Mouse (Mus musculus): ENCODE data around the gene Rad51b. TPM values are rescaled to one million over a fixed set of nuclear protein-coding genes. Genes with fewer than 3 reads are reported as not detected.

Gene Rad51b
- total and polyA plus RNA-seq, 3 experiments = 6.5 to 8.6 (median 8.5) TPM

DNA sequence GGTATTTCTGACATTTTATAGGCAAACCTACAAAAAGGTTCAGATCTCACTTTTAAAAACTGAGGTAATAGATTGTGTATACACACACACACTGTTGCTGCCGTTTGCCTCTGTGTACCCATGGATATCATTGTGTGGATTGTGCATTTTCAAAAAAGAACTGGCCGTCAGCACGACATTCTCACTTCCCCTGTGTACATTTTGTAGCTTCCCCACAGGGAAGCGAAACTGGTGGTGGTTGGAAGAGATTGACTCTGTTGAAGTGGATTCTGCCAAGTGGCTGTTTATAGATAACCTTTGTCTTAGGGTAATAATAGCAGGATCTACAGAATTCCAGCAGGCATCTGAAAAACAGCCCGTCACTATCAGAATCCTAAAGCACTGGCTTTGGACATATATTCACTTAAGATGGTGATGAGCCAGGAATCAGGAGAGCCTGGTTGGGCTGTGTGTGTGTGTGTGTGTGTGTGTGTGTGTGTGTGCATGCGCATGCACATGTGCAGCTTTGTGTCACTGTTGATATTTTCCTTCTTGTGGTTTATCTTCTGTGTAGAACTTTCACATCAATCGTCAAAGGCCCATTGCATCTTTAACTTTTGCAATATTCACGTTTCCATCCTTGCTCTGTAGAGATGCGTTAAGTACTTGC, 336.5 kb downstream of the Rad51b start (continued):
- no peak for TF ChIP-seq CTCF (conservative IDR thresholded peaks at IDR 0.05 in 1 of 2, IDR thresholded peaks at IDR 0.05 in 1 of 2; ENCODE audit: low read depth in 2 of 2, low read length in 2 of 2)
- TF ChIP-seq JUN (IDR thresholded peaks at IDR 0.05; ENCODE audit: insufficient read depth, low read depth, low read length) = peak; percentile 73; the same call in 1 of the 2 replicates
- TF ChIP-seq IRF4 (IDR thresholded peaks at IDR 0.05; ENCODE audit: low read depth, low read length) = peak; percentile 100
- peak; percentile 53 for TF ChIP-seq HCFC1 (IDR thresholded peaks at IDR 0.05; ENCODE audit: low read depth, low read length)
- TF ChIP-seq ELF1 (IDR thresholded peaks at IDR 0.05; ENCODE audit: low read depth, low read length) = peak; percentile 56
- TF ChIP-seq POLR2A (IDR thresholded peaks at IDR 0.05; ENCODE audit: low read depth, low read length) = no peak
- peak; percentile 86 for TF ChIP-seq ETS1 (conservative IDR thresholded peaks at IDR 0.05; ENCODE audit: low read depth, low read length)
- peak; percentile 91 for TF ChIP-seq BHLHE40 (IDR thresholded peaks at IDR 0.05; ENCODE audit: low read depth, low read length)
- TF ChIP-seq POLR2AphosphoS2 (IDR thresholded peaks at IDR 0.05; ENCODE audit: low read depth, low read length) = no peak
- TF ChIP-seq SMC3 (IDR thresholded peaks at IDR 0.05; ENCODE audit: low read depth, low read length) = 0 out of 2 replicates have a peak, but pooled peaks have one; percentile 27
- TF ChIP-seq KAT2A (IDR thresholded peaks at IDR 0.05; ENCODE audit: insufficient replicate concordance, low read length) = 0 out of 2 replicates have a peak, but pooled peaks have one; percentile 53

DNA sequence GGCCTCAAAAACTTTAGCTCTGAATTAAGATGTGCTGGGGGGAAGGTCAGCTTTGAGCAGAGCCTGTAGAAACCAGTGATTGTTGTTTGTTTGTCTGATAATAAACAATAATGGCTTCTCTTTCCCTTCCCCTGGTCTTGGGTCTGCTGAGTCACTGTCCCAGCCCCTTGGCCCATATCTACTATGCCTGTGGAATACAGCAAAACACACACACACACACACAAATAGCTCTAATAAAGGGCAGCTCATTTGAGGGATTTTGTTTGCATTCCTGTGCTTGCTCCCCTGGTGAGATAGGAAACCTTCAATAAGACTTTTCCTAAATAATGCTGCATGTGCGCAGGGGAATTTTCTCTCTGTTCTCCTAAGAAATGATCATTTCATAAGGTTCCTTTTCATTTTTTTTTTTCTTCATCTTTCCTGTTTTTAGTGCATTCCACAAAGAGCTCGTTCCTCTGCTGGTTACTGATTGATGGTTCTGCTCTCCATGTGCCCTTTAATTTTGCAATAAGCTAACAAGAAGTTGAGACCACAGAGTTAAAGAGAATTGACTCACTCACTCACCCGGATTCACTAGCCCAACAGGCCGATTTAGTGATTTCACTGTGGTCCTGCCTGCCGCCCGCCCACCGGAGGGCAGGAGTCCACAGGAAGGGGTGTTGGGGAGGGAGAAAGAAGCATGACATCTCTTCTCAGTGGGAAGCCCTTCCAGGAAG, 344.6 kb downstream of the Rad51b start:
- Histone ChIP-seq H3K27ac (ENCODE audit: insufficient read depth, low read depth) (peak overlapping the region; percentile 35; the same call in 1 of the 2 replicates), H3K4me2 (ENCODE audit: insufficient read depth, low read depth, poor library complexity, severe bottlenecking) (peak overlapping the region; percentile 64; the same call in 1 of the 2 replicates)
- in situ Hi-C loops (cut with MboI; ENCODE audit: low pct_ligation_motif_present, low pct_unique_long_range_greater_than_20kb, low sequenced_read_pairs) = no loop called here

GRCm38 (mm10) chr12:79642715-79643114, 345.6 kb downstream of the Rad51b start:
- H3K9ac ChIP-seq (ENCODE audit: insufficient read depth, low read depth) = peak overlapping the region; percentile 65
- DNase-seq (ENCODE audit: extremely low read depth) = peak; percentile 83
- no peak overlapping the region for H3K4me3 ChIP-seq (replicated peaks in 1 of 3; ENCODE audit: low read depth in 2 of 3, low read length in 2 of 3, poor library complexity in 1 of 3)
- H3K27ac ChIP-seq (ENCODE audit: insufficient read depth, low read depth) = peak overlapping the region; percentile 35
- H3K79me2 ChIP-seq (replicated peaks; ENCODE audit: control insufficient read depth, extremely low read depth, insufficient read depth, poor library complexity, severe bottlenecking) = no peaks in the 10 kb centered on the region
- H3K27me3 ChIP-seq (replicated peaks) = no peaks in the 10 kb centered on the region
- peak overlapping the region; percentile 64 for H3K4me2 ChIP-seq (ENCODE audit: insufficient read depth, low read depth, poor library complexity, severe bottlenecking)
- H3K4me1 ChIP-seq (ENCODE audit: control insufficient read depth in 1 of 2, insufficient read depth in 2 of 2) = peaks cover 29 to 79% of the 10 kb centered on the region in 2 experiments
- H3K36me3 ChIP-seq (replicated peaks in 1 of 2; ENCODE audit: control insufficient read depth in 1 of 2, insufficient read depth in 1 of 2, low read length in 1 of 2) = peaks cover 0 to 6% of the 10 kb centered on the region in 2 experiments
- dilution Hi-C loops (cut with MboI; ENCODE audit: extremely low pct_ligation_motif_present, extremely low pct_unique_long_range_greater_than_20kb, low sequenced_read_pairs) = no loop called here
- peaks cover 8% of the 10 kb centered on the region for H3K9me3 ChIP-seq (replicated peaks; ENCODE audit: low read length)
- in situ Hi-C loops (cut with MboI; ENCODE audit: low pct_ligation_motif_present, low pct_unique_long_range_greater_than_20kb, low sequenced_read_pairs) = no loop called here
- peak; percentile 36 for TF ChIP-seq JUN (IDR thresholded peaks at IDR 0.05; ENCODE audit: insufficient read depth, low read depth, low read length)
- no peak for TF ChIP-seq ZKSCAN1 (IDR thresholded peaks at IDR 0.05; ENCODE audit: borderline replicate concordance, low read depth, low read length)
- TF ChIP-seq MAX (IDR thresholded peaks at IDR 0.05; ENCODE audit: low read length) = peak; percentile 78
- 0 out of 2 replicates have a peak, but pooled peaks have one; percentile 19 for TF ChIP-seq ELF1 (IDR thresholded peaks at IDR 0.05; ENCODE audit: low read depth, low read length)
- TF ChIP-seq BHLHE40 (IDR thresholded peaks at IDR 0.05; ENCODE audit: low read depth, low read length) = peak; percentile 80
- TF ChIP-seq GABPA (IDR thresholded peaks at IDR 0.05; ENCODE audit: insufficient replicate concordance, low read depth, low read length) = no peak
- TF ChIP-seq TCF12 (IDR thresholded peaks at IDR 0.05; ENCODE audit: low read depth, low read length) = peak; percentile 61; the same call in 1 of the 2 replicates
- TF ChIP-seq CTCF (conservative IDR thresholded peaks at IDR 0.05 in 1 of 2, IDR thresholded peaks at IDR 0.05 in 1 of 2; ENCODE audit: low read depth in 2 of 2, low read length in 2 of 2) = no peak
- no peak for TF ChIP-seq POLR2AphosphoS2 (IDR thresholded peaks at IDR 0.05; ENCODE audit: low read depth, low read length)
- TF ChIP-seq ZMIZ1 (IDR thresholded peaks at IDR 0.05; ENCODE audit: low read depth, low read length) = no peak
- no peak for TF ChIP-seq KAT2A (IDR thresholded peaks at IDR 0.05; ENCODE audit: insufficient replicate concordance, low read length)
- TF ChIP-seq UBTF (IDR thresholded peaks at IDR 0.05; ENCODE audit: low read depth, low read length) = no peak
- peak; percentile 48; the same call in 1 of the 2 replicates for TF ChIP-seq SIN3A (IDR thresholded peaks at IDR 0.05; ENCODE audit: low read length)
- no peak for TF ChIP-seq USF1 (IDR thresholded peaks at IDR 0.05; ENCODE audit: low read depth, low read length)
- peak; percentile 47; the same call in 1 of the 2 replicates for TF ChIP-seq CHD2 (IDR thresholded peaks at IDR 0.05; ENCODE audit: low read length)
- TF ChIP-seq POLR2A (IDR thresholded peaks at IDR 0.05; ENCODE audit: low read depth, low read length) = peak; percentile 27; the same call in 1 of the 2 replicates
- peak; percentile 80 for TF ChIP-seq MEF2A (IDR thresholded peaks at IDR 0.05; ENCODE audit: borderline replicate concordance, low read depth, low read length)
- TF ChIP-seq RAD21 (IDR thresholded peaks at IDR 0.05; ENCODE audit: low read depth, low read length) = no peak; the same call in none of the 2 replicates
- peak; percentile 16; the same call in 1 of the 2 replicates for TF ChIP-seq SMC3 (IDR thresholded peaks at IDR 0.05; ENCODE audit: low read depth, low read length)
- TF ChIP-seq JUND (conservative IDR thresholded peaks at IDR 0.05; ENCODE audit: low read depth, low read length) = no peak
- peak; percentile 76 for TF ChIP-seq ETS1 (conservative IDR thresholded peaks at IDR 0.05; ENCODE audit: low read depth, low read length)

More for the DNA sequence above, 344.6 kb downstream of the Rad51b start:
- Histone ChIP-seq H3K79me2 (replicated peaks; ENCODE audit: control insufficient read depth, extremely low read depth, insufficient read depth, poor library complexity, severe bottlenecking) (no peaks in the 10 kb centered on the region), H3K4me1 (ENCODE audit: control insufficient read depth in 1 of 2, insufficient read depth in 2 of 2) (peaks cover 23 to 70% of the 10 kb centered on the region in 2 experiments), H3K9ac (ENCODE audit: insufficient read depth, low read depth) (peak overlapping the region; percentile 65; the same call in 1 of the 2 replicates), H3K9me3 (replicated peaks; ENCODE audit: low read length) (peaks cover 8% of the 10 kb centered on the region), H3K36me3 (replicated peaks in 1 of 2; ENCODE audit: control insufficient read depth in 1 of 2, insufficient read depth in 1 of 2, low read length in 1 of 2) (peaks cover 0 to 7% of the 10 kb centered on the region in 2 experiments), H3K4me3 (replicated peaks in 1 of 3; ENCODE audit: low read depth in 2 of 3, low read length in 2 of 3, poor library complexity in 1 of 3) (no peak overlapping the region), H3K27me3 (replicated peaks) (no peaks in the 10 kb centered on the region)
- no peak for TF ChIP-seq SIN3A (IDR thresholded peaks at IDR 0.05; ENCODE audit: low read length)
- TF ChIP-seq MAX (IDR thresholded peaks at IDR 0.05; ENCODE audit: low read length) = 0 out of 2 replicates have a peak, but pooled peaks have one; percentile 36
- TF ChIP-seq EP300 (IDR thresholded peaks at IDR 0.05; ENCODE audit: low read length) = 0 out of 2 replicates have a peak, but pooled peaks have one; percentile 33
- TF ChIP-seq HCFC1 (IDR thresholded peaks at IDR 0.05; ENCODE audit: low read depth, low read length) = no peak
- no peak for DNase-seq (ENCODE audit: extremely low read depth)
- dilution Hi-C loops (cut with MboI; ENCODE audit: extremely low pct_ligation_motif_present, extremely low pct_unique_long_range_greater_than_20kb, low sequenced_read_pairs) = no loop called here
